Mouse (Mus musculus): Measurements from ENCODE around the gene Glo1.
"Not testable (repeated sequence)": the region's sequence is repeated elsewhere in the genome, so short reads cannot be mapped to it uniquely, and the experiment has no call there.

The Glo1 gene

GRCm38 (mm10) chr17:30626719-30627118 is at the start of gene Glo1:
Gene Glo1, minus strand, starts transcription at chr17:30626871.
- DNase-seq (ENCODE audit: low spot score in 2 of 2) = not testable (repeated sequence)

- DNase-seq (ENCODE audit: low spot score in 2 of 2) = peak; percentile 7 to 13
These were observed 48.5 kb upstream of the Glo1 start for GRCm38 (mm10) chr17:30675021-30675740.

GRCm38 (mm10) chr17:30673023-30673422 is 46.4 kb upstream of the Glo1 start:
- DNase-seq (ENCODE audit: low spot score in 2 of 2) = no peak

- no peak for DNase-seq (ENCODE audit: low spot score in 2 of 2)
These were observed 45.9 kb upstream of the Glo1 start for GRCm38 (mm10) chr17:30672556-30672955.

GRCm38 (mm10) chr17:30664856-30665255 is 38.2 kb upstream of the Glo1 start:
- DNase-seq (ENCODE audit: low spot score in 2 of 2) = no peak

GRCm38 (mm10) chr17:30663170-30663569 is 36.5 kb upstream of the Glo1 start:
- no peak for DNase-seq (ENCODE audit: low spot score in 2 of 2)

GRCm38 (mm10) chr17:30662131-30662530 is 35.5 kb upstream of the Glo1 start:
- no peak for DNase-seq (ENCODE audit: low spot score in 2 of 2)

GRCm38 (mm10) chr17:30658152-30658544 is 31.5 kb upstream of the Glo1 start:
- peak; percentile 82 to 85 for DNase-seq (ENCODE audit: low spot score in 2 of 2)

GRCm38 (mm10) chr17:30657530-30658151 is 31.0 kb upstream of the Glo1 start:
- DNase-seq (ENCODE audit: low spot score in 2 of 2) = no peak

GRCm38 (mm10) chr17:30653010-30653409 is 26.3 kb upstream of the Glo1 start:
- no peak for DNase-seq (ENCODE audit: low spot score in 2 of 2)

- no peak for DNase-seq (ENCODE audit: low spot score in 2 of 2)
These were observed 22.1 kb upstream of the Glo1 start for GRCm38 (mm10) chr17:30648770-30649169.

- DNase-seq (ENCODE audit: low spot score in 2 of 2) = no peak
These were observed 14.2 kb upstream of the Glo1 start for GRCm38 (mm10) chr17:30640896-30641295.

- DNase-seq (ENCODE audit: low spot score in 2 of 2) = no peak
These were observed 12.3 kb upstream of the Glo1 start for GRCm38 (mm10) chr17:30638996-30639395.

GRCm38 (mm10) chr17:30637714-30638113 is 11.0 kb upstream of the Glo1 start:
- no peak for DNase-seq (ENCODE audit: low spot score in 2 of 2)

GRCm38 (mm10) chr17:30635367-30635766 is 8.7 kb upstream of the Glo1 start:
- DNase-seq (ENCODE audit: low spot score in 2 of 2) = no peak

GRCm38 (mm10) chr17:30624132-30624531 is 2.5 kb downstream of the Glo1 start, which contains the start of gene Dnah8:
Gene Dnah8, plus strand, starts transcription at chr17:30624354.
- not testable (repeated sequence) for DNase-seq (ENCODE audit: low spot score in 2 of 2)

GRCm38 (mm10) chr17:30623200-30623599 is 3.5 kb downstream of the Glo1 start:
- no peak for DNase-seq (ENCODE audit: low spot score in 2 of 2)

- no peak for DNase-seq (ENCODE audit: low spot score in 2 of 2)
These were observed 5.2 kb downstream of the Glo1 start for GRCm38 (mm10) chr17:30621450-30621849.

GRCm38 (mm10) chr17:30620548-30620947 is 6.1 kb downstream of the Glo1 start:
- no peak for DNase-seq (ENCODE audit: low spot score in 2 of 2)

- no peak for DNase-seq (ENCODE audit: low spot score in 2 of 2)
These were observed 7.5 kb downstream of the Glo1 start for GRCm38 (mm10) chr17:30619153-30619552.

GRCm38 (mm10) chr17:30618136-30618891 is 8.4 kb downstream of the Glo1 start:
- no peak for DNase-seq (ENCODE audit: low spot score in 2 of 2)

- no peak for DNase-seq (ENCODE audit: low spot score in 2 of 2)
These were observed 10.5 kb downstream of the Glo1 start for GRCm38 (mm10) chr17:30616203-30616602.

- DNase-seq (ENCODE audit: low spot score in 2 of 2) = no peak
These were observed 13.3 kb downstream of the Glo1 start for GRCm38 (mm10) chr17:30613350-30613749.
